Mouse (Mus musculus) lung, adult 2 months (tissue): Measurements from ENCODE around the gene Tuba1b.

Experiments used
- CTCF ChIP-seq: fragments of 200-500 bp; IDR thresholded peaks from 2 replicates; pipeline ENCODE4 v1.5.1; 2011; ENCODE audit warnings: mild to moderate bottlenecking, low read length, control low read depth; ENCODE audit not compliant: insufficient read depth
- POLR2A ChIP-seq: fragments of 200-500 bp; IDR thresholded peaks from 2 replicates; pipeline ENCODE4 v1.6.1; 2011; ENCODE audit warnings: low read depth, mild to moderate bottlenecking, control low read depth, low read length, borderline replicate concordance; ENCODE audit errors: extremely low read depth

DNA sequence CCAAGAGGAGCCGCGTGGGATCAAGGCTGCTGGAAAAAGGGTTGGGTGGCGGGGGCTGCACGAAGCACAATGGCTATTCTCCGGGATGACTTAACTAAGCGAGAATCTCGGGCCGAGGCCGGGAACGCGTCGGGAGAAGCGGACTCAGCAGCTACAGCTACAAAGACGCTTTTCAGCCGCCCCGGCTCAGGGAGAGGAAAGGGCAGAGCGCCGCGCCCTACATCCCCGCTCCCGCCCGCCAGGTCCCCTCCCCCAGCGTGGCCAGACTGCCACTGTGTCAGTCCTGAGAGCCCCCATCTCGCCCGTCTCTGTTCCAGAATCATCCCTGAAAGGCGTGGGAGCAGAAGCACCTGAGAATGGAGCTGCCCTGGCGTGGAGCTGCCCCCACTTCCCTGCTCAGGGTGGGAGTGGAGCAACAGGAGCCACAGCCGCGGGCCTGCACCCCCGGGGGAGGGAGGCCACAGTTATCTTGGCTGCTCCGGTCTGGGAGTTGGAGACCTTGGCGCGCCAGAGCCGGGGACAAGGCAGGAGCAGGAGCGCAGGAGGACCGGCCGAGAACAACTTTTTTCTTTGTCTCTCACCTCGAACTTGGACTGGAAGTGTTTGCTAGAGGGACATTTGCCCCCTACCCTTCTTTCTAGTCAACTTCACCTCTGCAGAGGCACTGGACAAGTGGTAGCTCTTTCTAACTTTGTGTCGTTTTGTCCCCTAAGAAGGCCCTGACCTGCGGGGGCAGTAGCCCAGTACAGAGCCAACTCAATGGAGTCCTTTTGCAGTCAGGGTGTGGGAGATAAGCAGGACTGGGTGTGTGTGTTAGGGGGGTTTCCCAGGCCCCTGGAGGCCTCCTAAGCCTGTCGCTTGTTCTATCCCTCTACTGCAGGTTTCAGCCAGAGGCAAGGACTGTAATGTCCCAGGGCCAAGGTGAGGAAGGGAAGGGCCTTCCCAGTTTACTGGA is 38.5 kb downstream of the Tuba1b start:
- TF ChIP-seq CTCF: no peak
- TF ChIP-seq POLR2A: no peak
